Mouse (Mus musculus): ENCODE data around the gene BC004004. TPM values are rescaled to one million over a fixed set of nuclear protein-coding genes. Genes with fewer than 3 reads are reported as not detected.

BC004004 gene
- total RNA-seq, 2 experiments from 2014 or later, result 96.8 to 96.9 TPM

Other genes with a start within 250 kb of the BC004004 start
- 100 to 1,000 TPM; 125 to 140 TPM for gene Srsf3, start 236.2 kb upstream of the BC004004 start, total RNA-seq (2021)
- 10 to 100 TPM in 1 of 2 experiments, 1 to 10 TPM in 1; 7.1 to 13.9 TPM for gene Cdkn1a, start 177.8 kb upstream of the BC004004 start, total RNA-seq (2021)
- gene Rab44, start 154.6 kb upstream of the BC004004 start, total RNA-seq (2021), result under 1 TPM in 1 of 2 experiments, not detected in 1; 0.07 TPM
- 10 to 100 TPM; 37.7 to 41.8 TPM for gene Cpne5, start 30.6 kb upstream of the BC004004 start, total RNA-seq (2021)
- 10 to 100 TPM; 17.7 to 19.6 TPM for gene Ppil1, start 4.6 kb upstream of the BC004004 start, total RNA-seq (2021)
- 1 to 10 TPM in 1 of 2 experiments, under 1 TPM in 1; 0.98 to 1.5 TPM for gene Pi16, start 48.9 kb downstream of the BC004004 start, total RNA-seq (2021)
- gene Mtch1, start 79.1 kb downstream of the BC004004 start, total RNA-seq (2021), result 100 to 1,000 TPM; 556 to 630 TPM
- gene Fgd2, start 92.1 kb downstream of the BC004004 start, total RNA-seq (2021), result 1 to 10 TPM; 5.6 to 8.2 TPM
- 1 to 10 TPM; 2.7 to 3.7 TPM for gene Pim1, start 222.0 kb downstream of the BC004004 start, total RNA-seq (2021)